Mouse (Mus musculus): ENCODE measurements at regions not wholly inside any gene's neighbourhood (a gene's known extent, or its start where the extent isn't known, plus 50 kb on each side); places are given as distances from the start of the nearest gene placed in this dataset.

DNA sequence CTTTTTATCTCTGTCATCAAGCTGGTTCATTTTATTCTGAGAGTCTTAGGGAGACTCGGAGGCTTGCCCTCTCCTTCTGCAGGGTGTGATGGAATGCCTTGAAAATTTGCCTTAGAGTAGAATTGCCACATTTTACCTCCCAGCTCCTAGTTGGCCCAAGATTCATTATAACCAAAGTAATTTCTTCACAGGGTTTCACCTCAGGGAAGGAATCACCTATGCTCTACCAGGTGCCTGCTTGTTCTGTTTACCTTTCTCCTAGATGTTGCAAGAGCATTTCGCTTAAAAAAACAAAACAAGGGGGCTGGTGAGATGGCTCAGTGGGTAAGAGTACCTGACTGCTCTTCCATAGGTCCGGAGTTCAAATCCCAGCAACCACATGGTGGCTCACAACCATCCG is 134.8 kb downstream of the Plk2 start:
- no peaks in the 10 kb centered on the region for H3K27me3 ChIP-seq (replicated peaks; ENCODE audit: control insufficient read depth, insufficient read depth, low read length)
- no peaks in the 10 kb centered on the region for H3K9me3 ChIP-seq (ENCODE audit: control insufficient read depth, low read length)
- H3K27ac ChIP-seq (ENCODE audit: low read depth) = no peak overlapping the region
- H3K9ac ChIP-seq (ENCODE audit: low read length) = no peak overlapping the region
- no peaks in the 10 kb centered on the region for H3K4me1 ChIP-seq (replicated peaks; ENCODE audit: control insufficient read depth, insufficient read depth, low read length)
- no peak overlapping the region for H3K4me2 ChIP-seq (ENCODE audit: low read length)
- ATAC-seq (replicated peaks; ENCODE audit: low FRiP score, low TSS enrichment, low read depth) (no peak), DNase-seq (ENCODE audit: low spot score) (no peak)
- WGBS = 95% methylated on average over 3 of the region's 4 CpGs
- no peaks in the 10 kb centered on the region for H3K36me3 ChIP-seq (ENCODE audit: control insufficient read depth, insufficient read depth, low read length)
- no peak overlapping the region for H3K4me3 ChIP-seq (ENCODE audit: low read depth, low read length)

DNA sequence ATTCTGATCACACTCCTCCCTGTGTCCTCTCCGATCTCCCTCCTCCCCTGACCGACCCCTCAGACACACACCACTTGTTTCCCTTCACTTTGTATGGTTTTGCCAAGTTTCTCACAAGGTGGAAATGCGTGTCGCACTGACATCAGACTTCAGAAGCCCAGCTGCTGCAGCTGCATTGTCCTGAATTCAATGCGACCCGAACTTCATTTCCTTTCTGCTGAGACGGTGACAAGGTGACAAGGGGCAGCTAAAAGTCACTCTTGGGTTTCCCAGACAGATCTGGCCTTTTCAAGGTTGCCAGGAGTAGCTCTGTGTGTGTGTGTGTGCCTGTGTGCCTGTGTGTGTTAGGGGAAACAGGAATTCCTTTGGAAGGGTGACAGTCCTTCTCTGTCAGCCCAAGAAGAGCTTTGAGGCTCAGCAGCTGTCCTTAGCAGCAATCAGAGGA is 139.5 kb downstream of the Plk2 start:
- DNase-seq (ENCODE audit: low spot score) (no peak), ATAC-seq (replicated peaks; ENCODE audit: low FRiP score, low TSS enrichment, low read depth) (no peak)
- no peak overlapping the region for H3K27ac ChIP-seq (ENCODE audit: low read depth)
- 52% methylated on average over 7 of the region's 7 CpGs for WGBS
- no peak overlapping the region for H3K4me3 ChIP-seq (ENCODE audit: low read depth, low read length)
- no peaks in the 10 kb centered on the region for H3K36me3 ChIP-seq (ENCODE audit: control insufficient read depth, insufficient read depth, low read length)
- H3K9me3 ChIP-seq (ENCODE audit: control insufficient read depth, low read length) = no peaks in the 10 kb centered on the region
- H3K9ac ChIP-seq (ENCODE audit: low read length) = no peak overlapping the region
- H3K4me1 ChIP-seq (replicated peaks; ENCODE audit: control insufficient read depth, insufficient read depth, low read length) = no peaks in the 10 kb centered on the region
- no peak overlapping the region for H3K4me2 ChIP-seq (ENCODE audit: low read length)
- no peaks in the 10 kb centered on the region for H3K27me3 ChIP-seq (replicated peaks; ENCODE audit: control insufficient read depth, insufficient read depth, low read length)

DNA sequence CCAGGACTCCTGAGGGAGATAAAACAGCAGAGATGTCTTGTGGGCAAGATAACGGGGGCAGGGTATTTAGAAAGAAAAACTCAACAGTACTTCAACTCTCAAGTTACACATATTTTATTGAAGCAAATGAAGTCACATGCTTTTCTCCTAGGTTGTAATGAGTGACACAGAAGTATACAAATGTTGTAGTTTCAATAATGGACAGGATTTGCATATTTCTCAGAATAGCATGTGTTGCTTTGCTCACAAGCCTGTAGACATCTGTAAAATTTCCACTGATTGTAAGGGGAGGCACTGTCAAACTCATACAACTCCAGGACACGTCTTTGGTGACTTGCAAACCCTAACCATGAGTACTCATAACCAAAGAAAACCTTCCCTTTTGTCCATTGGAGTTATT is 140.9 kb downstream of the Plk2 start:
- Histone ChIP-seq H3K4me2 (ENCODE audit: low read length) (no peak overlapping the region), H3K27me3 (replicated peaks; ENCODE audit: control insufficient read depth, insufficient read depth, low read length) (no peaks in the 10 kb centered on the region), H3K27ac (ENCODE audit: low read depth) (no peak overlapping the region), H3K36me3 (ENCODE audit: control insufficient read depth, insufficient read depth, low read length) (no peaks in the 10 kb centered on the region), H3K9ac (ENCODE audit: low read length) (no peak overlapping the region), H3K4me3 (ENCODE audit: low read depth, low read length) (no peak overlapping the region), H3K9me3 (ENCODE audit: control insufficient read depth, low read length) (no peaks in the 10 kb centered on the region), H3K4me1 (replicated peaks; ENCODE audit: control insufficient read depth, insufficient read depth, low read length) (no peaks in the 10 kb centered on the region)
- WGBS = 64% methylated on average over 2 of the region's 2 CpGs
- ATAC-seq (replicated peaks; ENCODE audit: low FRiP score, low TSS enrichment, low read depth) (no peak), DNase-seq (ENCODE audit: low spot score) (no peak)

DNA sequence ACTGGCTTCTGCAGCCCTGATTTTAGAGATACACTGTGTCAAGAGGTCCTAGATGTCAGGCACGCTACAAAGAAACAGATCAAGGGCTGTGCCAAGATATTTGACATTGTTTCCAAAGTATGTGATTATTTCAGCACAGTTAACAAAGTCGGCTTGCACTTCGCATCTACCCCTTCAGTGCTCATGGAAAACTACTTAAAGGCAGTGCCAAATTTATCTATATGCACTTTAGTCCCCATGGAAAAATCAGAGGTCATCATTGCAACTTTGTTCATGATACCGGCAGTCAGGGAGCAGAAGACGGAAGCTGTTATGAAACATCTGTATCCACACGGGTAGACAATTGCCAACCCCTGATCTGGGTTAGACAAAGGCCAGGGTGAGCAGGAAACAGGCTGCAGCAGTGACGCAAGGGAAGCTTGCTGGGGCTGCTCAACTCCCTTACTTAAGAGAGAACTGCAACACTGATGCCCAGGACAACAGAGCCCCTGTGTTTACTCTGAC is 143.2 kb downstream of the Plk2 start:
- Histone ChIP-seq H3K36me3 (ENCODE audit: control insufficient read depth, insufficient read depth, low read length) (no peaks in the 10 kb centered on the region), H3K27me3 (replicated peaks; ENCODE audit: control insufficient read depth, insufficient read depth, low read length) (no peaks in the 10 kb centered on the region), H3K9ac (ENCODE audit: low read length) (no peak overlapping the region), H3K4me1 (replicated peaks; ENCODE audit: control insufficient read depth, insufficient read depth, low read length) (no peaks in the 10 kb centered on the region), H3K9me3 (ENCODE audit: control insufficient read depth, low read length) (no peaks in the 10 kb centered on the region), H3K27ac (ENCODE audit: low read depth) (no peak overlapping the region), H3K4me3 (ENCODE audit: low read depth, low read length) (no peak overlapping the region), H3K4me2 (ENCODE audit: low read length) (no peak overlapping the region)
- DNase-seq (ENCODE audit: low spot score) (no peak), ATAC-seq (replicated peaks; ENCODE audit: low FRiP score, low TSS enrichment, low read depth) (no peak)
- 35% methylated on average over 7 of the region's 7 CpGs for WGBS

- H3K4me3 ChIP-seq (ENCODE audit: low read depth, low read length) = no peak overlapping the region
- no peaks in the 10 kb centered on the region for H3K27me3 ChIP-seq (replicated peaks; ENCODE audit: control insufficient read depth, insufficient read depth, low read length)
- no peak overlapping the region for H3K9ac ChIP-seq (ENCODE audit: low read length)
- no peak overlapping the region for H3K4me2 ChIP-seq (ENCODE audit: low read length)
- ATAC-seq (replicated peaks; ENCODE audit: low FRiP score, low TSS enrichment, low read depth) = no peak
- no peak overlapping the region for H3K27ac ChIP-seq (ENCODE audit: low read depth)
- no peaks in the 10 kb centered on the region for H3K4me1 ChIP-seq (replicated peaks; ENCODE audit: control insufficient read depth, insufficient read depth, low read length)
- DNase-seq (ENCODE audit: low spot score) = no peak
- no peaks in the 10 kb centered on the region for H3K9me3 ChIP-seq (ENCODE audit: control insufficient read depth, low read length)
- no peaks in the 10 kb centered on the region for H3K36me3 ChIP-seq (ENCODE audit: control insufficient read depth, insufficient read depth, low read length)
- WGBS = 82% methylated on average over 13 of the region's 13 CpGs
Observed at GRCm38 (mm10) chr13:110540543-110541265, 145.9 kb downstream of the Plk2 start.

DNA sequence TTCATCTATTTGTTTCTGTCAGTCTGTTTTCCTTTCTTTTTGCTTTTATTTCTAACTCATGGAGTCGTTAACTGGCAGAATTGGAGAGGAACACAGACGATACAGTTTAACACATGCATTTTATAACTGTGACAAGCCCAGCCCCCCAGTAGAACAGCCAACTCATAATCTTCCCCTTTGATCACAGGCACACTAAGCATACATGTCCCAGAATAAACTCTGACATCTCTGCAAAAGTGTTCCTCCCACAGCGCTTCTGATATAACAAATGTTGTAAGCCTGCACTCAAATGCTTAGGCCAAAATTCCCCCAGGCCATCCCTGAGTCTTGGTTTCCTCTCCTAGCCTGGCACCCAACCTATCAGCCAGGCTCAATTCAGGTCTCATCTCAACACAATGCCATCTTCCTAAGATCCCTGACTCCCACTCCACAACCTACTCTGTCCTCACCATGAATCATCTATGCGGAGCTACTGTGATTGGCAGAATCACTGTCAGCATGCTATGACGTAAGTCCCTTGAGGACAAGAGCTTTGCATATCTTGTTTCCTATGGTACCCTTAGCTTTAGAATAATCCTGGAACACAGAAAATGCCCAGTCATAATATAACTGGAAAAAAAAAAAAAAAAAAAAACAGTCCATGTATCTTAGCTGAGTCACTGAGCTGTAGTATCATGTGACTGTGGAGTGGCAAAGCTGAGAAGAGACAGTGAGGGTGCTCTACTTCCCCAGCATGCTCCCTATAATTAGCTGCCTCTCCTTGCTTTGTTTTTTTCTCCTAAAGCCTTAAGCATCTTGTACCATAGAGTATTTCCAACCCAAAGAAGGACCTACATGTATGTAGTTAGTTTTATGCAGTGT is 146.7 kb downstream of the Plk2 start:
- Histone ChIP-seq H3K36me3 (ENCODE audit: control insufficient read depth, insufficient read depth, low read length) (no peaks in the 10 kb centered on the region), H3K9me3 (ENCODE audit: control insufficient read depth, low read length) (no peaks in the 10 kb centered on the region), H3K27ac (ENCODE audit: low read depth) (no peak overlapping the region), H3K4me1 (replicated peaks; ENCODE audit: control insufficient read depth, insufficient read depth, low read length) (no peaks in the 10 kb centered on the region), H3K4me2 (ENCODE audit: low read length) (no peak overlapping the region), H3K4me3 (ENCODE audit: low read depth, low read length) (no peak overlapping the region), H3K9ac (ENCODE audit: low read length) (no peak overlapping the region), H3K27me3 (replicated peaks; ENCODE audit: control insufficient read depth, insufficient read depth, low read length) (no peaks in the 10 kb centered on the region)
- 79% methylated on average over 5 of the region's 5 CpGs for WGBS
- DNase-seq (ENCODE audit: low spot score) (no peak), ATAC-seq (replicated peaks; ENCODE audit: low FRiP score, low TSS enrichment, low read depth) (no peak)

GRCm38 (mm10) chr13:110542303-110543065 is 147.6 kb downstream of the Plk2 start:
- Histone ChIP-seq H3K4me3 (ENCODE audit: low read depth, low read length) (no peak overlapping the region), H3K27ac (ENCODE audit: low read depth) (no peak overlapping the region), H3K9me3 (ENCODE audit: control insufficient read depth, low read length) (no peaks in the 10 kb centered on the region), H3K36me3 (ENCODE audit: control insufficient read depth, insufficient read depth, low read length) (no peaks in the 10 kb centered on the region), H3K9ac (ENCODE audit: low read length) (no peak overlapping the region), H3K4me1 (replicated peaks; ENCODE audit: control insufficient read depth, insufficient read depth, low read length) (no peaks in the 10 kb centered on the region), H3K27me3 (replicated peaks; ENCODE audit: control insufficient read depth, insufficient read depth, low read length) (no peaks in the 10 kb centered on the region), H3K4me2 (ENCODE audit: low read length) (no peak overlapping the region)
- 91% methylated on average over 5 of the region's 5 CpGs for WGBS
- ATAC-seq (replicated peaks; ENCODE audit: low FRiP score, low TSS enrichment, low read depth) (no peak), DNase-seq (ENCODE audit: low spot score) (no peak)

GRCm38 (mm10) chr13:110545454-110545853 is 150.6 kb downstream of the Plk2 start:
- no peak overlapping the region for H3K4me2 ChIP-seq (ENCODE audit: low read length)
- no peak overlapping the region for H3K4me3 ChIP-seq (ENCODE audit: low read depth, low read length)
- no peaks in the 10 kb centered on the region for H3K36me3 ChIP-seq (ENCODE audit: control insufficient read depth, insufficient read depth, low read length)
- no peaks in the 10 kb centered on the region for H3K4me1 ChIP-seq (replicated peaks; ENCODE audit: control insufficient read depth, insufficient read depth, low read length)
- 75% methylated on average over 6 of the region's 6 CpGs for WGBS
- no peak overlapping the region for H3K27ac ChIP-seq (ENCODE audit: low read depth)
- ATAC-seq (replicated peaks; ENCODE audit: low FRiP score, low TSS enrichment, low read depth) = no peak
- H3K9me3 ChIP-seq (ENCODE audit: control insufficient read depth, low read length) = no peaks in the 10 kb centered on the region
- no peak for DNase-seq (ENCODE audit: low spot score)
- H3K9ac ChIP-seq (ENCODE audit: low read length) = no peak overlapping the region
- H3K27me3 ChIP-seq (replicated peaks; ENCODE audit: control insufficient read depth, insufficient read depth, low read length) = no peaks in the 10 kb centered on the region
